Mouse (Mus musculus) ZHBTc4 (cell line): Measurements from ENCODE around the gene Ndufs5.
A peak's percentile ranks its signal among the peaks of the same experiment; 100 is the strongest.

Experiments
- DNase-seq: peaks from one replicate; pipeline ENCODE4 v3.0.0-alpha.2; 2011; ENCODE audit warnings: low read depth, low spot score

The Ndufs5 gene

GRCm38 (mm10) chr4:123717574-123718433 is at the start of gene Ndufs5:
TSS of gene Ndufs5 (minus strand) at chr4:123718202.
- peak; percentile 98 for DNase-seq

GRCm38 (mm10) chr4:123765071-123765470 is 47.1 kb upstream of the Ndufs5 start:
- DNase-seq = no peak

DNA sequence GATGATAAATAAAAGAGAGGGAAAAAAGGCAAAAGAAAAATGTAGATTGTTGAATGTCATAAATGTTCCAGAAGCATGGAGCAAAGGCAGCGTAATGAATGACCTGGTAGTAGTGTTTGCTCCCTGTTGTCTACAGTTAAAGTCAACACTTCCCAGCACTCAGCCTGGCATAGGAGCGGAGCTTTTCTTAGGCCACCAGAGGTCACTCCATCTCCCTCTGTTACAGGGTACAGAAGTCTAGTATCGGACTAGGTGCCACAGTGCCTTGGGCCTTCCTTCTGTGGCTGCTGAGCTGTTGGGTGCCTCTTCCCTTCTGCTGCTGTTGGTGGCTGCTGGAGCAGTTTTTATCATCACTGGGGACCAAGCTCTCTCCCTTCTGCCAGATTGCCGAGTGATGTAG is 40.3 kb upstream of the Ndufs5 start:
- DNase-seq = peak; percentile 69

DNA sequence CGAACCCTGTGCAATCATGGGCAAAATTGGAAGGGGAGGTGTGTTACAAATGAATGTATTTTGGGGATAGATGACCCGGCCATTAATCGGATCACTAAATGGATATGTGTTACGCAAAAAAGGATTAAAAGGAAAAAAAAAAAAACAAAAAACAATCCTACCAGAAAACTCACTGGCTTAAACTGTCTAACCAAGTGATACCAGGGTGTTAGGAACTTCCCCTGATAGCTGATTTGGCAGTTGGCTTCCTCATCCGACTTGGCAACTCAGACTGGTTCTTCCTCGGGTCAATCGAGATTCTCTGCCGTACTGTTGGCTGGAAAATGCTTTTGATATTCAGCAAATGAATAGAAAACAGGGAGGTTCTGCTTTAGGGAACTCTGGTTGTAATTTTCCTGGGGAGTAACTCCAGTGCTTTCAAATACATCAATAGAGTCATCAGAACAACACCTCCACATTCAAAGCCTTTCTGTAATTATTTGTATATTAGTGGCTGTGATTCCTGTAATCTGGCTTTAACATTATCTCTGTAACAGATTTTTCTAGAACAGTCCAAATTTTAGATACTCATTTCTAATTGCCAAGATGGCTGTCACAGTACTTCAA is 32.8 kb upstream of the Ndufs5 start:
- DNase-seq = no peak

- peak; percentile 98 for DNase-seq
Observed at GRCm38 (mm10) chr4:123750152-123750651, 32.2 kb upstream of the Ndufs5 start, which contains the start of gene Akirin1. TSS of gene Akirin1 (minus strand) at chr4:123750345.

GRCm38 (mm10) chr4:123749484-123750130 is 31.6 kb upstream of the Ndufs5 start:
- peak; percentile 28 for DNase-seq

DNA sequence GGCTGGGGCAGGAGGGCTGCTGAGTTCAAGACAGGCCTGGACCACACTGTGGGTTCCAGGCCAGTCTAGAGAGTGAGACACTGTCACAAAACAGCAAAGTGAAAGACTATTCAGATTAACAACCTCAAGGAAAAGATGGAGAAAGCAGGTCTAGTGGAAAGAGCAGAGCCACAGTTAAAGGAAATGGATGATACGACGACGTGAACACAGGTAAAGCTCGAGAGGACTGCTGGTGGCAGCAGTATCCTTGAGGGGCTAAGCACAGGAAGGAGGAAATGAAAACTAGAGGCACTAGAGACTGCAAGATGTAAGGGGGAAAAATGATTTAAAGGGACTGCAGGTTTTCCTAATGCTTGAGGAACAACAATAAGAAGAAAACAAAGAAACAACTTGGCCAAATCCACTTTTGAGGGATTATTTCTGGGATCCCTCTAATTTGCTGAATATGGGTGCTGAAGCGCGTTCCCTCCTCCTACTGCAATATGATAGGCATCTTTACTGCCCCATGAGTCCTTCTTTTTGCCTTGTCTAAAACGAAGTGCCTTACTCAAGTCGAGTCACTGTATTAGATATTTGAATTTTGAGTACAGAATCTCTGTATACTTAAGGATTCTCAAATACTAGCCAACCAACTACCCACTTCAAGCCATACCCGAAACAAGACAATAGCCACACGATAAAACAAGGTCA is 30.9 kb upstream of the Ndufs5 start:
- DNase-seq = no peak

DNA sequence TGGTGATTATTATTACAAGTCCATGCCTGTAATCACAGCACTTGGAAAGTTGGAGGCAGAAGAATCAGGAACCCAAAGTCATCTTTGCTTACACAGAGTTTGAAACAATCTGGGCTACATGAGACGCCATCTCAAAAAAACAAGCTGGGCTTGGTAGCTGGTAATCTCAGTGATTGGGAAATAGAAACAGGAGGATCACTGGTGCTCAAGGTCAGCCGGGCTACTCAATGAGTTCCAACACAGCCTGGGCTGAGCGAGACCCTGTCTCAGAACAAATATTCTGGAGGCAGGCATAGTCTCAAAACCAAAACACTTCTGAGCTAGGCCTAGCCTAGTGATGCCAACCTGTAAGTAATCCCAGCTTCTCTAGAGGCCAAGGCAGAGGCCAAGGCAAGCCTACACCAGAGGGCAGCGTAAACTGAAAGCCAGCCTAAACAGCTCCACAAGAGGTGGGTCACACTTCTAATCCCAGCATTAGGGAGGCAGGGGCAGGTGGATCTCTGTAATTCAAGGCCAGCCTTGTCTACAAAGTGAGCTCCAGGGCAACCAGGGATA is 27.3 kb upstream of the Ndufs5 start:
- no peak for DNase-seq

- no peak for DNase-seq
Observed at GRCm38 (mm10) chr4:123742891-123743290, 24.9 kb upstream of the Ndufs5 start.

DNA sequence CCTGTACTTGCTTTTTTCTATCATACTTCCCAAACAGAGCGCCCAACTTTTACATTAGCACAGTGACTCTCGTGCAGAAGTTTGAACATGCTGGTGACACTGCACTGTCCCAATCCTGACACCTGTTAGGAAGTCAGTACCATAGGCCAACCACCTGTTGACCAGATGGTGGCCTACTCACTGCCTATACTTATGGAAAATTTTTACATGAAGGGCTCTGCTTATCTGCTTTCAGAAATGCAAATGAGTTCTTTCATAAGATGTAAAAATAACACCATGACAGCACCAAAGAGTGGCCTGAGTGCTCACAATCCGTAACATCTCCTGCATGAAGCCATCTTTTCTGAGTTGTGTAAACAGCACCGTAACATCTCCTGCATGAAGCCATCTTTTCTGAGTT is 20.7 kb upstream of the Ndufs5 start:
- DNase-seq = no peak

- DNase-seq = no peak
Observed at GRCm38 (mm10) chr4:123733532-123733931, 15.5 kb upstream of the Ndufs5 start.

DNA sequence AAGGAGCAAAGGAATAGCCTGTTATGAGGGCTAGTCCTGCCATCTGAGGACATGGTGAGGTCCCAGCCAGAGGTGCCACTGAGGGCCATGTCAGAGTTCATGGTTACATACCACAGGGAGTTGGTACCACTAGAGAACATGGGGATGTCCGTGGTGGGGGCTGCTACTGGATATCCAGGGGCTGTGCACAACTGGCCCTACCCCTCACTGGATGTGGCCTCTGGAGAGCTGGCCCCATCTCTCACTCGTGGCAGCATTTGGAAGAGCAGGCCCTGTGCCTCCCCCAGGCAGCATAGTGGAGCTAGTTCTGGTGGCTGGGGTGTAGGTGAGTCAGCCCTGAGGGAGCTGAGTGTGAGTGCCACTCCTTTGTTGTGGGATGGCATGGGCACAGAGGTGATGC is 14.9 kb upstream of the Ndufs5 start:
- no peak for DNase-seq

DNA sequence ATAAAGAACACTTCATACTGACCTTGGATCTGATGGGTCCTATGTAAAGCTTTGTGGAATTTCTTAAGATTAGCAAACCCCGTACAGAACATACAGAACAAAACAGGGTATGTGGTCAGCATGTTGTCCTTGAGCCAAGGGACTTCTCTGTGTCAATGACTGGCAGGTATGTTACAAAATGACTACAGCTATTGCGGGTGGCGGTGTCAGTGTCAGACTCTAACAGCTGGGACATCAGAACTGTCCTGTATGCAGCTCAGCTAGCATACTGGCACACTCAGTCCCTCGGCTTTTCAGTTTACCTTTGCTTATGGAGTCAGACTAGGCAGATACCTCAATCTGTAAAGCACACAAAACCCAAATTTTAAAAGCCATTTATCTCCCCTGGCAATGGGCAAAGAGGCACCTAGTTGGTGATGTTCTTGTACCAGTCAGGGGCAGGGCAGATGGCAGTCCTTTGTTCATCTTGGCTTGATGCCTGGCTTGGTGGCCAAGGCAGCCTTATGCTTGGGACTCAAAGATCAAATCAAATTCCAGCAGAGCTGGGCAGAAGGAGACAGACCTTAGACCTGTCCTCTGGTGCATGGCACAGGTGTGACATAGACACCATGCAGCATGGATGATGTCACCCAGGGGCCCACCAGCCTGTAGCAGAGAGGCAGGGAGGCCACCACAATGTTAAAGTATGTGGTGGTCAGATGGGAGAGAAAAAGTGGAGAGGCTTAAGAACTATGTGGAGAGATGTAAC is 14.3 kb upstream of the Ndufs5 start:
- DNase-seq = no peak

GRCm38 (mm10) chr4:123721761-123722160 is 3.8 kb upstream of the Ndufs5 start:
- DNase-seq = peak; percentile 66

DNA sequence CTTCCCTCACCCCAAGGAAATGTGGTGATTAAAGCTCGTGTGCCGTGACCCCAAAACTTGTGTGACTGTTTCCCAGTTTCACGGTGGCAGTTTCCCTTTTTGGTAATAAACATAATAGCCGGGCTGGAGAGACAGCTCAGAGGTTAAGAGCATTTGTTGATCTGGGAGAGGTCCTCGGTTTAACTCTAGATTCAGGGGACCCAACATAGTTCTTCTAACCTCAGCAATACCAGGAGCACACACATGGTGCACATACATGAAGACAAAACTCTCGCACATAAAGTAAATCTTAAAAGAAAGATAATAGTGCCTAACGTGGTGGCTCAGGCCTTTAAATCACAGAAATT is 405 bp upstream of the Ndufs5 start:
- DNase-seq = no peak

DNA sequence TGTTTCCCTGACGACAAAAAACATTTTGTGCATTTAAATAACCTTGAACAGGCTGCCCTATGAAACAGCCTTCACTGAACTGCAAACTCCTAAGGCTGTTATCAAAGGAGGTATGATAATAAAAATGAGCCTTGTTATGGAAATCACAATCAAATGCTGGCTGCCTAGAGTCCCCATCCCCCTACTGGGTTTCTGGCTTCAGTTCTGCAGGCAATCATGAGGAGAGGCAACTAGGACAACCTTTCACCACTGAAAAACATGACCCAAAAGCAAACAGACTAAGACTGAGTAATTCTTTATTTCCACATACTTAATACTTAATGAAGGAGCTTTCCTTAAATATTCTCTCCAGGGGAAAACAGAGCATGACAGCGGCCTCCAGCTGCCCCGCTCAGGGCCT is 5.6 kb downstream of the Ndufs5 start:
- DNase-seq = no peak

- no peak for DNase-seq
Observed at GRCm38 (mm10) chr4:123707340-123707739, 10.7 kb downstream of the Ndufs5 start.

GRCm38 (mm10) chr4:123705340-123705739 is 12.7 kb downstream of the Ndufs5 start:
- DNase-seq = no peak

- no peak for DNase-seq
Observed at GRCm38 (mm10) chr4:123693384-123693783, 24.6 kb downstream of the Ndufs5 start.

GRCm38 (mm10) chr4:123692071-123692470 is 25.9 kb downstream of the Ndufs5 start:
- DNase-seq = peak; percentile 69

DNA sequence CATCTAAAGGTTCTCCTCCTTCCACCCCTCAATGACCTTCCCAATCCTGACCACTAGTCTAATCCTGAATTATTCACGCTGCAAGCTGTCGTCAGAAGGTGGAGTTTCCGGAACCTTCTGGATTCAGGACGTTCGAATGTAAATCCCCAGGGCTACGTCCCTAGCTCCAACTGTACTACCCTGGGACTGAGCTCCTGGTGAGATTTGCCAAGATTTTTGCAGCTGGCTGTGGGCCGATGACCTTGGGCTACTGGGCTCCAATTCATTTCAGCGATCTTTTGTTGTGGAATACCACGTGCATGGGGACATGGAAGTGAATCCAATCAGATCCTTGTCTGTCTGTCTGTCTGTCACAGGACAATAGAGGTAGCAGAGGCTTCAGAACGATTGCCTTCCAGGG is 27.7 kb downstream of the Ndufs5 start:
- peak; percentile 89 for DNase-seq
